Mouse (Mus musculus) liver, embryonic 14.5 days (tissue): ENCODE results near the gene Cct4. TPM values are rescaled to one million over a fixed set of nuclear protein-coding genes. Genes with fewer than 3 reads are reported as not detected.

ENCODE experiments used
- ATAC-seq: fragments of 200-750 bp; cut with Nextera tagmentation; 2 replicates; pipeline ENCODE4 v1.8.0; 2017; ENCODE audit warnings: moderate number of reproducible peaks, mild to moderate bottlenecking, moderate library complexity; ENCODE audit not compliant: insufficient read depth
- DNase-seq, 3 experiments: peaks; one replicate each; pipeline ENCODE4 v3.0.0-alpha.2; 2012 to 2013; ENCODE audit warnings: low read depth in 3 of 3, low spot score in 3 of 3
- H3K27ac ChIP-seq: fragments of 300-500 bp; sonication (generic); 2 replicates; pipeline ENCODE4 v1.5.1; 2014; ENCODE audit warnings: moderate library complexity, mild to moderate bottlenecking, control low read depth, inconsistent platforms
- H3K27me3 ChIP-seq: fragments of 300-500 bp; sonication (generic); 2 replicates; pipeline ENCODE4 v1.6.1; 2014; ENCODE audit warnings: mild to moderate bottlenecking, low read length, moderate library complexity; ENCODE audit not compliant: control insufficient read depth, insufficient read depth
- H3K36me3 ChIP-seq: fragments of 300-500 bp; sonication (generic); replicated peaks from 2 replicates; pipeline ENCODE4 v1.6.1; 2014; ENCODE audit warnings: low read depth; ENCODE audit not compliant: control insufficient read depth, insufficient read depth
- H3K4me1 ChIP-seq, 2 experiments: fragments of 200-500 bp in 1 of 2; fragments of 300-500 bp in 1 of 2; sonication (generic) in 1 of 2; replicated peaks; 2 replicates each; pipeline ENCODE4 v1.6.1; 2012 to 2014; ENCODE audit warnings: antibody characterized with exemption in 1 of 2, inconsistent platforms in 1 of 2, low read length in 1 of 2; ENCODE audit not compliant: control insufficient read depth in 2 of 2, insufficient read depth in 2 of 2
- H3K4me2 ChIP-seq: fragments of 300-500 bp; sonication (generic); 2 replicates; pipeline ENCODE4 v1.6.1; 2014; ENCODE audit warnings: low read depth, mild to moderate bottlenecking, control low read depth, moderate library complexity
- H3K4me3 ChIP-seq, 2 experiments: fragments of 200-500 bp in 1 of 2; fragments of 300-500 bp in 1 of 2; sonication (generic) in 1 of 2; 2 replicates each; pipeline ENCODE4 v1.5.1; 2012 to 2014; ENCODE audit warnings: low read depth in 2 of 2, low read length in 2 of 2, mild to moderate bottlenecking in 2 of 2, control low read depth in 1 of 2, inconsistent platforms in 1 of 2, moderate library complexity in 1 of 2; ENCODE audit not compliant: insufficient read depth in 1 of 2
- H3K9ac ChIP-seq: fragments of 300-500 bp; sonication (generic); replicated peaks from 2 replicates; pipeline ENCODE4 v1.6.1; 2014; ENCODE audit warnings: mild to moderate bottlenecking, control low read depth, moderate library complexity
- H3K9me3 ChIP-seq: fragments of 300-500 bp; sonication (generic); 2 replicates; pipeline ENCODE4 v1.6.1; 2016; ENCODE audit warnings: low read length, mixed read lengths; ENCODE audit not compliant: control insufficient read depth
- CTCF ChIP-seq: IDR thresholded peaks from 2 replicates; pipeline ENCODE4 v1.5.1; 2016; ENCODE audit warnings: antibody characterized with exemption, low read depth, control low read depth
- EP300 ChIP-seq: IDR thresholded peaks from 2 replicates; pipeline ENCODE4 v1.6.1; 2016; ENCODE audit warnings: antibody characterized with exemption, low read depth
- WGBS: fragments of 180-500 bp; shearing (Covaris S2); extraction: QIAGEN DNeasy Blood & Tissue Kit; methylation state at CpG from one replicate; pipeline ENCODE4 v1.1.7; 2014; ENCODE audit not compliant: insufficient replicate concordance; 5-methylcytosine and 5-hydroxymethylcytosine counted together
- polyA plus RNA-seq, 2 experiments: library from polyadenylated mRNA; depleted of rRNA in 1 of 2; stranded (reverse) in 1 of 2; unstranded in 1 of 2; fragments of >200 nt; fragmentation: Nextera tagmentation in 1 of 2; extraction: Ambion mirVana in 1 of 2; gene quantifications; 2 replicates each; pipeline versions ENCODE4 v1.2.1 to v1.2.3; 2012 to 2014

Cct4 gene
- polyA plus RNA-seq, 2 experiments, result 65.4 to 142 TPM

- H3K27ac ChIP-seq, result no peak overlapping the region
- ATAC-seq (no peak), DNase-seq (no peak)
- peaks cover 9% of the 10 kb centered on the region for H3K27me3 ChIP-seq
- H3K9me3 ChIP-seq, result no peaks in the 10 kb centered on the region
- no peak overlapping the region for H3K9ac ChIP-seq
- 22% methylated on average over 20 of the region's 20 CpGs for WGBS
- peak overlapping the region; percentile 13; the same call in 1 of the 2 replicates for H3K4me2 ChIP-seq
- H3K4me1 ChIP-seq, result peaks cover 0 to 3% of the 10 kb centered on the region in 2 experiments; a peak in 1 of 4 replicates
- TF ChIP-seq CTCF (no peak), EP300 (no peak)
- H3K36me3 ChIP-seq, result no peaks in the 10 kb centered on the region
- H3K4me3 ChIP-seq, result peak overlapping the region in 1 of 2 experiments; percentile 14; a peak in 1 of 4 replicates
Observed at GRCm38 (mm10) chr11:23047663-23048582, 57.6 kb downstream of the Cct4 start.

GRCm38 (mm10) chr11:23049642-23050041 lies 59.3 kb downstream of the Cct4 start:
- Histone ChIP-seq H3K9ac (no peak overlapping the region), H3K4me1 (peaks cover 0 to 3% of the 10 kb centered on the region in 2 experiments; a peak in 1 of 4 replicates), H3K27ac (no peak overlapping the region), H3K9me3 (no peaks in the 10 kb centered on the region), H3K4me2 (no peak overlapping the region), H3K36me3 (no peaks in the 10 kb centered on the region), H3K4me3 (no peak overlapping the region), H3K27me3 (peaks cover 9% of the 10 kb centered on the region)
- no peak for ATAC-seq
- TF ChIP-seq CTCF (no peak), EP300 (no peak)
- no peak for DNase-seq

- H3K4me3 ChIP-seq, result no peak overlapping the region
- ATAC-seq (no peak), DNase-seq (no peak)
- no peak overlapping the region for H3K4me2 ChIP-seq
- no peak overlapping the region for H3K27ac ChIP-seq
- no peaks in the 10 kb centered on the region for H3K36me3 ChIP-seq
- H3K27me3 ChIP-seq, result peaks cover 9% of the 10 kb centered on the region
- WGBS, result 34% methylated on average over 4 of the region's 4 CpGs
- no peak for TF ChIP-seq CTCF
- no peak for TF ChIP-seq EP300
- H3K4me1 ChIP-seq, result peaks cover 0 to 3% of the 10 kb centered on the region in 2 experiments; a peak in 1 of 4 replicates
- no peaks in the 10 kb centered on the region for H3K9me3 ChIP-seq
- H3K9ac ChIP-seq, result no peak overlapping the region
Observed at GRCm38 (mm10) chr11:23052353-23052752, 62.0 kb downstream of the Cct4 start.

Other genes with a start within 250 kb of the Cct4 start
- gene B3gnt2, start 129.6 kb upstream of the Cct4 start, polyA plus RNA-seq (2012; rRNA removed), result 2.2 and 2.3 TPM in 2 replicates
- gene B3gnt2, start 129.6 kb upstream of the Cct4 start, polyA plus RNA-seq (2014; fragmentation: Nextera tagmentation; extraction: Ambion mirVana), result 3.6 and 4.1 TPM in 2 replicates
- 6.2 and 12.6 TPM in 2 replicates for gene Zrsr1, start 18.5 kb upstream of the Cct4 start, polyA plus RNA-seq (2012; rRNA removed)
- 1.8 and 2.3 TPM in 2 replicates for gene Zrsr1, start 18.5 kb upstream of the Cct4 start, polyA plus RNA-seq (2014; fragmentation: Nextera tagmentation; extraction: Ambion mirVana)
- 2.3 and 2.8 TPM in 2 replicates for gene Gm28048, start 8.4 kb upstream of the Cct4 start, polyA plus RNA-seq (2012; rRNA removed)
- 6.8 and 9.2 TPM in 2 replicates for gene Gm28048, start 8.4 kb upstream of the Cct4 start, polyA plus RNA-seq (2014; fragmentation: Nextera tagmentation; extraction: Ambion mirVana)
- 10.9 and 35.6 TPM in 2 replicates for gene Commd1, start 8.1 kb upstream of the Cct4 start, polyA plus RNA-seq (2012; rRNA removed)
- gene Commd1, start 8.1 kb upstream of the Cct4 start, polyA plus RNA-seq (2014; fragmentation: Nextera tagmentation; extraction: Ambion mirVana), result 203 and 221 TPM in 2 replicates
- gene Fam161a, start 17.0 kb downstream of the Cct4 start, polyA plus RNA-seq (2012; rRNA removed), result 0.61 and 0.93 TPM in 2 replicates
- 1.4 and 1.9 TPM in 2 replicates for gene Fam161a, start 17.0 kb downstream of the Cct4 start, polyA plus RNA-seq (2014; fragmentation: Nextera tagmentation; extraction: Ambion mirVana)